Mouse (Mus musculus): ENCODE data around the gene Ankle1.
"Not testable (repeated sequence)": the region's sequence is repeated elsewhere in the genome, so short reads cannot be mapped to it uniquely, and the experiment has no call there.

The Ankle1 gene

DNA sequence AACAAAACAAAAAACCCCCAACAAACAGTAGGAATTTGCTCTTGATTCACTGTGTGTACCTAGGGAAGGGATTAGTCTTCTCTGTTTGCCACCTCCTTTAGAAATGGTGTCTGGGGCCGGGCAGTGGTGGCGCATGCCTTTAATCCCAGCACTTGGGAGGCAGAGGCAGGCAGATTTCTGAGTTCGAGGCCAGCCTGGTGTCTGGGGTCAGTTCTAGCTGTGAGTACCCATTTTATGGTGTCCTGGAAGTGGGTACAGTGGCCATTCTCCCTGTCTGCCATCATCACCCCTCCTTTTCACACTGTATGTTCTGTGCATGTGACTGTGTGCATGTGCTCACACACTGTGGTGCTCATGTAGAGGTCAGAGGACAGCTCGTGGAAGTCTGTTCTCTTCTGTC lies 2.4 kb downstream of the Ankle1 start:
- H3K27me3 ChIP-seq (ENCODE audit: insufficient read depth, low read length): no peaks in the 10 kb centered on the region
- peaks cover 58% of the 10 kb centered on the region for H3K4me1 ChIP-seq (replicated peaks; ENCODE audit: low read depth, low read length)
- H3K4me3 ChIP-seq (replicated peaks; ENCODE audit: low read length): no peak overlapping the region
- peaks cover 51% of the 10 kb centered on the region for H3K36me3 ChIP-seq (ENCODE audit: insufficient read depth, low read length)
- TF ChIP-seq NANOG (IDR thresholded peaks at IDR 0.05; ENCODE audit: borderline replicate concordance, low read length): no peak
- TF ChIP-seq POU5F1 (IDR thresholded peaks at IDR 0.05; ENCODE audit: borderline replicate concordance, low read length): no peak
- TF ChIP-seq CTCF (conservative IDR thresholded peaks at IDR 0.05; ENCODE audit: low read length): no peak
- H3K9me3 ChIP-seq (ENCODE audit: low read length): no peaks in the 10 kb centered on the region

DNA sequence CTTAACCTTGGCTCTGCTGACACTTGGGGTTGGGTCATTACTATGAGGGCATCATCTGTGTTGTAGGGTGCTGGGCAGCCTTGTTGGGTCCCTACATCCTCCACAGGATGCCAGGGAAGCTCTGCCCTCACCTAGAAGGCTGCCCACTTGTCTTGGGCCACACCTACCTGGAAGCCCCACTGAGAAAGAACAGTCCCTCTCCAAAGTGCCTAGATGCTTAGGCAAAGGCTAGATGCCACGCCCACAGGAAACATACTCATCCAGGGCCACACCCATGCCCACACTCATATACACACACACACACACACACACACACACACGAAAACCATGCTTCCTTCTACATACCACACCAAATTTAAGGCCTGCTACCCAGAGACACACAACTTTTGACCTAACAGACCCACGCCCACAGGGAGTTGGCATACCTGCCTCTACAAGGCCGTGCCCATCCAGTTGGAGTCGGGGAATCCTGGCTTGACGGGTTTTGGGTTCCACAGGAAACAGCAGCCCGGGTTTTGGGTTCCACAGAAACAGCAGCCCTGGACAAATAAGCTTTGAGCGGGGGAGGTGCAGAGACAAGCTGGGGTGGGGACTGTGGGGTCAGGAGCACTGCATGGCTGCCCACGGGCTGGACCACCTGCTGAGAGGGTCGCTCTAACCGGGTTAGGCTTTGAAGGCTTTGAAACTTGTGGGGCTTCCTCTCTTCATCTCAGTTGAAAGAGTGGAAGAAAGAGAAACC lies 5.9 kb downstream of the Ankle1 start:
- TF ChIP-seq POU5F1 (IDR thresholded peaks at IDR 0.05; ENCODE audit: borderline replicate concordance, low read length) (no peak), NANOG (IDR thresholded peaks at IDR 0.05; ENCODE audit: borderline replicate concordance, low read length) (no peak), CTCF (conservative IDR thresholded peaks at IDR 0.05; ENCODE audit: low read length) (no peak)
- no peaks in the 10 kb centered on the region for H3K9me3 ChIP-seq (ENCODE audit: low read length)
- H3K27me3 ChIP-seq (ENCODE audit: insufficient read depth, low read length): peaks cover 15% of the 10 kb centered on the region
- peaks cover 35% of the 10 kb centered on the region for H3K4me1 ChIP-seq (replicated peaks; ENCODE audit: low read depth, low read length)
- no peak overlapping the region for H3K4me3 ChIP-seq (replicated peaks; ENCODE audit: low read length)
- H3K36me3 ChIP-seq (ENCODE audit: insufficient read depth, low read length): peaks cover 32% of the 10 kb centered on the region

DNA sequence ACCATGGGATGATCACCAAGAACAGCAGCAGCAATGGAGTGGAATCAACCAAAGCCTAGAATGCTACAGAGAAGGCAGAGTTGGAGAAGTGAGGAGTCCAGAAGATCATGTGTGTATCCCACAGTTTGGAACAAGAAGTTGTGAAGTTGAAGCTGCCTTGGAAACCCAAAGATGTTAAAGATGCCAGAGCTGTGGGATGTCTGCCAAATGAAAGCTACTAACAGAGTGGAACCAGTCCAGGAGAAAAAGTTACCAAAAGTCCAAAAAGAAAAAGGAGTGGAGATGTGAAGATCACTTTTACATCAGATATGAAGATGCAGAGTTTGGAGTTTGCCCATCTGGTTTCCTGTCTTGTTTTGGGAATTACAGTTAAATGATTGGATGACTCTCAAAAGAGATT lies 16.3 kb downstream of the Ankle1 start:
- no peak overlapping the region for H3K4me3 ChIP-seq (replicated peaks; ENCODE audit: low read length)
- H3K4me1 ChIP-seq (replicated peaks; ENCODE audit: low read depth, low read length): no peaks in the 10 kb centered on the region
- peaks cover 46% of the 10 kb centered on the region for H3K9me3 ChIP-seq (ENCODE audit: low read length)
- TF ChIP-seq CTCF (conservative IDR thresholded peaks at IDR 0.05; ENCODE audit: low read length) (no peak), NANOG (IDR thresholded peaks at IDR 0.05; ENCODE audit: borderline replicate concordance, low read length) (no peak), POU5F1 (IDR thresholded peaks at IDR 0.05; ENCODE audit: borderline replicate concordance, low read length) (no peak)
- no peaks in the 10 kb centered on the region for H3K36me3 ChIP-seq (ENCODE audit: insufficient read depth, low read length)
- peaks cover 13% of the 10 kb centered on the region for H3K27me3 ChIP-seq (ENCODE audit: insufficient read depth, low read length)

- H3K36me3 ChIP-seq (ENCODE audit: insufficient read depth, low read length); H3K4me1 ChIP-seq (replicated peaks; ENCODE audit: low read depth, low read length): not testable (repeated sequence)
- H3K27me3 ChIP-seq (ENCODE audit: insufficient read depth, low read length): peaks cover 24% of the 10 kb centered on the region
These were observed 27.1 kb downstream of the Ankle1 start for GRCm38 (mm10) chr8:71432935-71433334.

DNA sequence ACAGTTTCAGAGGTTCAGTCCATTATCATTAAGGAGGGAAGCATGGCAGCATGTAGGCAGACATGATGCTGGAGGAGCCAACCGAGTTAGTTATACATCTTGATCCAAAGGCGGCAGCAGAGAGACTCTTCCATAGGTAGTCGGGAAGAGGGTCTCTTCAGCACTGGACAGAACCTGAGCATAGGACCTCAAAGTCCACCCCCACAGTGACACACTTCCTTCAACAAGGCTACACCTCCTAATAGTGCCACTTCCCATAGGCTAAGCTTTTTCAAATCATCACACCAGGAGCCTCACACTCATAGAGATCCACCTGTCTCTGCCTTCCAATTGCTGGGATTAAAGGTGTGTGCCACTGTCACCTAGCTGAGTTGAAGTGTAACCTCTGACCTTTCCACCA lies 31.2 kb downstream of the Ankle1 start:
- H3K4me3 ChIP-seq (replicated peaks; ENCODE audit: low read length): no peak overlapping the region
- H3K4me1 ChIP-seq (replicated peaks; ENCODE audit: low read depth, low read length): no peaks in the 10 kb centered on the region; the same call in 1 of the 2 replicates
- peaks cover 20% of the 10 kb centered on the region for H3K27me3 ChIP-seq (ENCODE audit: insufficient read depth, low read length)
- TF ChIP-seq CTCF (conservative IDR thresholded peaks at IDR 0.05; ENCODE audit: low read length) (no peak), POU5F1 (IDR thresholded peaks at IDR 0.05; ENCODE audit: borderline replicate concordance, low read length) (no peak), NANOG (IDR thresholded peaks at IDR 0.05; ENCODE audit: borderline replicate concordance, low read length) (no peak)
- H3K36me3 ChIP-seq (ENCODE audit: insufficient read depth, low read length): no peaks in the 10 kb centered on the region
- peaks cover 3% of the 10 kb centered on the region; the same call in 1 of the 2 replicates for H3K9me3 ChIP-seq (ENCODE audit: low read length)

More at GRCm38 (mm10) chr8:71432935-71433334, 27.1 kb downstream of the Ankle1 start:
- not testable (repeated sequence) for H3K9me3 ChIP-seq (ENCODE audit: low read length)
- H3K4me3 ChIP-seq (replicated peaks; ENCODE audit: low read length): peak overlapping the region; percentile 35

DNA sequence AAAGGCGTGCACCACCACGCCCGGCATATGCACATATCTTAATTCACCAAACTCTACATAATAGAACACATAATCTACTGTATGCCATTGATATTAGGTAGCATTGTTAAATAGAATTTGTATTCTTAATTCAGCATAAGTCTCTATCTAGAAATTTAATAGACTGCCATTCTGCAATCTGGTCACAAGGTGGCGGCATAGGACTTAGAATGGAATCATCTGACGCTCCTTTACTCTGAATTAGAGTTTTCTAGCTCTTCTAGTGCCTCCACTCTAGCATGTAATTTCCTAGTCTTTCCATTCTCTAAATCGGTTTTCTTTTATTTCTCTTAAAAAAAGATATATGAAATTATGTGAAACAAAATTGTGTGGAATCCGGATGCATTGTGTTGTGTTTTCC lies 35.6 kb downstream of the Ankle1 start:
- no peaks in the 10 kb centered on the region for H3K36me3 ChIP-seq (ENCODE audit: insufficient read depth, low read length)
- TF ChIP-seq POU5F1 (IDR thresholded peaks at IDR 0.05; ENCODE audit: borderline replicate concordance, low read length) (no peak), CTCF (conservative IDR thresholded peaks at IDR 0.05; ENCODE audit: low read length) (peak; percentile 53), NANOG (IDR thresholded peaks at IDR 0.05; ENCODE audit: borderline replicate concordance, low read length) (no peak)
- no peaks in the 10 kb centered on the region; the same call in 1 of the 2 replicates for H3K4me1 ChIP-seq (replicated peaks; ENCODE audit: low read depth, low read length)
- H3K27me3 ChIP-seq (ENCODE audit: insufficient read depth, low read length): peaks cover 15% of the 10 kb centered on the region
- peaks cover 8% of the 10 kb centered on the region for H3K9me3 ChIP-seq (ENCODE audit: low read length)
- H3K4me3 ChIP-seq (replicated peaks; ENCODE audit: low read length): no peak overlapping the region

DNA sequence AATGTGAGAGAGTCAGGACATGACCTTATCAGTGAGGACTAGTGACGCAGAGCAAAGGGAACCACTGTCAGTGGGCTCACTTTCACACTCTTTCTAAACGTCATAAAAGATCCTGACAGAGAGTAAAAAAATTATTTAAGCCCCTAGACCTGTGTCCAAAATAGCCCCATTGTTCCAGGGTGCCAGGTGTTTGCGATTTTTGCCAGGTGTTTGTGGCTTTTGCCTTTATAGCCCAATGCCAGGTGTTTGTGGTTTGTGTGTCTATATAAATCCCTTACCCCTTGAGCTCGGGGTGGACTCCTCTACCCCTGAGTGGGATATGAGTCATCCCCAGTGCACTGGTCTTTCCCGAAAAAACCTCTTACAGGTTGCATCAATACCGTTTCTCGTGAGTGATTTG lies 39.3 kb downstream of the Ankle1 start:
- no peaks in the 10 kb centered on the region for H3K36me3 ChIP-seq (ENCODE audit: insufficient read depth, low read length)
- TF ChIP-seq NANOG (IDR thresholded peaks at IDR 0.05; ENCODE audit: borderline replicate concordance, low read length): no peak
- TF ChIP-seq CTCF (conservative IDR thresholded peaks at IDR 0.05; ENCODE audit: low read length): no peak
- TF ChIP-seq POU5F1 (IDR thresholded peaks at IDR 0.05; ENCODE audit: borderline replicate concordance, low read length): no peak
- peaks cover 45% of the 10 kb centered on the region for H3K9me3 ChIP-seq (ENCODE audit: low read length)
- H3K4me1 ChIP-seq (replicated peaks; ENCODE audit: low read depth, low read length): no peaks in the 10 kb centered on the region; the same call in 1 of the 2 replicates
- H3K27me3 ChIP-seq (ENCODE audit: insufficient read depth, low read length): peaks cover 4% of the 10 kb centered on the region
- H3K4me3 ChIP-seq (replicated peaks; ENCODE audit: low read length): no peak overlapping the region

GRCm38 (mm10) chr8:71451337-71451736 lies 45.5 kb downstream of the Ankle1 start:
- TF ChIP-seq CTCF (conservative IDR thresholded peaks at IDR 0.05; ENCODE audit: low read length) (no peak), NANOG (IDR thresholded peaks at IDR 0.05; ENCODE audit: borderline replicate concordance, low read length) (no peak), POU5F1 (IDR thresholded peaks at IDR 0.05; ENCODE audit: borderline replicate concordance, low read length) (no peak)

GRCm38 (mm10) chr8:71451777-71452176 lies 46.0 kb downstream of the Ankle1 start:
- no peak for TF ChIP-seq NANOG (IDR thresholded peaks at IDR 0.05; ENCODE audit: borderline replicate concordance, low read length)
- no peak for TF ChIP-seq CTCF (conservative IDR thresholded peaks at IDR 0.05; ENCODE audit: low read length)
- no peak for TF ChIP-seq POU5F1 (IDR thresholded peaks at IDR 0.05; ENCODE audit: borderline replicate concordance, low read length)
- H3K36me3 ChIP-seq (ENCODE audit: insufficient read depth, low read length): no peaks in the 10 kb centered on the region
- H3K4me1 ChIP-seq (replicated peaks; ENCODE audit: low read depth, low read length): peaks cover 17% of the 10 kb centered on the region
- peaks cover 36% of the 10 kb centered on the region for H3K9me3 ChIP-seq (ENCODE audit: low read length)
- peaks cover 37% of the 10 kb centered on the region for H3K27me3 ChIP-seq (ENCODE audit: insufficient read depth, low read length)
- no peak overlapping the region for H3K4me3 ChIP-seq (replicated peaks; ENCODE audit: low read length)

More at GRCm38 (mm10) chr8:71451337-71451736, 45.5 kb downstream of the Ankle1 start:
- peaks cover 13% of the 10 kb centered on the region for H3K4me1 ChIP-seq (replicated peaks; ENCODE audit: low read depth, low read length)
- peaks cover 41% of the 10 kb centered on the region for H3K9me3 ChIP-seq (ENCODE audit: low read length)
- H3K4me3 ChIP-seq (replicated peaks; ENCODE audit: low read length): no peak overlapping the region
- peaks cover 32% of the 10 kb centered on the region for H3K27me3 ChIP-seq (ENCODE audit: insufficient read depth, low read length)
- H3K36me3 ChIP-seq (ENCODE audit: insufficient read depth, low read length): no peaks in the 10 kb centered on the region
